Mouse (Mus musculus) CD8-positive naive resting alpha-beta T cell, adult 2 months (primary cell): ENCODE measurements around the gene Zfp385a.

Experiments
- DNase-seq, 2 experiments: peaks; one replicate each; pipeline ENCODE4 v3.0.0; 2022; ENCODE audit warnings: low read depth in 2 of 2, low spot score in 2 of 2

Gene Zfp385a

DNA sequence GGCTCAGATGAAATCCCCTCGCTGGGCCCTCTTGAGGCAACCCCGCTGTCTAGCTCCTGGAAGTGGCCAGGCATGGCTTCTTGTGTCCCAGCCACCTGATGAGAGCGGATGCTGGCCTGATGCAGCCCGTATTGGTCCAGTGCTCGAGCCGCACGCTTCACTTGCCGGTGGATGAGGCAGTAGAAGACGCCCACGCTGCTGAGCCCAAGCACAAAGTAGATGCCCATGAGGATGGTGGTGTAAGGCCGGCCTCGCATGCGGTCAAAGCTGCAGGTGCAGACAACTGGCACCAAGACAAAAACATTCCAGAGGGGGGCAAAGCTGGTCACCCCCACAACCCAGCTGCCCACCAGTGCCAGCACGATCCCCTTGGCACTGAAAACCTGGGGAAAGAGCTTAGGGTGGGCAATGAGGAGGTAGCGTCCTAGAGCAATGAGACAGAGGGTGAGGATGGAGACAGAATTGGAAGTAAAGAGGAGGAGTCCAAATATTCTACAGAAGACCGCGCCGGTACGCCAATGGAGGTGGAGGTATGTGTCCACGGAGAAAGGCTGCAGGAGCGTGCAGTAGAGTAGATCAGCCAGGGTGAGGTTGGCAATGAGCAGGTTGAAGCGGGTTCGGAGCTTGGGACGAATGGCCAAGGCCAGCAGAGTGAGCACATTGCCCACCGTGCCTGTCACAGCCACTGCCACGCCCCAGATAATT, 30.9 kb downstream of the Zfp385a start:
- no peak for DNase-seq

DNA sequence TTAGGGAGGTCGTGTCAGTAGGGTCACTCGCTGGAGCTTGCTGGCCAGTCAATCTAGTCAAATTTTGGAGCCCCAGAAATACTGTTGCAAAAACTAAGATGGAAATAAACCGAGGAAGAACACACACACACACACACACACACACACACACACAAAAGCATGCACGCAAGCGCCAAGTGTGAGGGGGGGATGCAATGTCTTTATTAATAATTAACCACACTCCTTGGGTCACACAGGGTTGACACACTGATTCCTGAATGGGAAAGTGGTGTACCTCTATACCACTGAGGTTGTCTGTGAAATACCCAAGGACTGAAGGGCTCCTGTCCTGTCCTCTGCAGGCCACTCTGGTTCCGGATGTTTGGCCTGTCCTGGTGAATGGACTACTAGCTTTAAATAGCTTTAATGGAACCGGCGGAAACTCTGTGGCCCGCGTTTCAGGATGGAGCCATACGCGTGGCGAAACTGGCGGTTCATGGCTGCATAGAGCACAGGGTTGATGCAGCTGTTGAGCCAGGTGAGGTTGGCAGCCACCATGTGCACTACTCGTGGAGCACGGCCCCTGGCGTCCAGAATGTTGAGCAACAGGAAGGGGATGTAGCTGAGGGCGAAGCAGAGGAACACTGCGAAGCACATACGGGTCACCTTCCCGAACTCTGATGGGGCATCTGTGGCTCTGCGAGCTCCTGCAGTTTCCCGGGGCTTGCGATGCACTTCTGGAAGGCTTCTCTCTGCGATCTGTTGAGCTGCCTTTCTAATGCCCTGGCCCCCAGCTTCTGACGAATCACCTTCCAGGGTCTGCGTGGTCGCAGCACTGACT, 31.6 kb downstream of the Zfp385a start:
- DNase-seq, result no peak

GRCm38 (mm10) chr15:103307125-103307524, 32.8 kb downstream of the Zfp385a start:
- peak; percentile 87 to 92 for DNase-seq

DNA sequence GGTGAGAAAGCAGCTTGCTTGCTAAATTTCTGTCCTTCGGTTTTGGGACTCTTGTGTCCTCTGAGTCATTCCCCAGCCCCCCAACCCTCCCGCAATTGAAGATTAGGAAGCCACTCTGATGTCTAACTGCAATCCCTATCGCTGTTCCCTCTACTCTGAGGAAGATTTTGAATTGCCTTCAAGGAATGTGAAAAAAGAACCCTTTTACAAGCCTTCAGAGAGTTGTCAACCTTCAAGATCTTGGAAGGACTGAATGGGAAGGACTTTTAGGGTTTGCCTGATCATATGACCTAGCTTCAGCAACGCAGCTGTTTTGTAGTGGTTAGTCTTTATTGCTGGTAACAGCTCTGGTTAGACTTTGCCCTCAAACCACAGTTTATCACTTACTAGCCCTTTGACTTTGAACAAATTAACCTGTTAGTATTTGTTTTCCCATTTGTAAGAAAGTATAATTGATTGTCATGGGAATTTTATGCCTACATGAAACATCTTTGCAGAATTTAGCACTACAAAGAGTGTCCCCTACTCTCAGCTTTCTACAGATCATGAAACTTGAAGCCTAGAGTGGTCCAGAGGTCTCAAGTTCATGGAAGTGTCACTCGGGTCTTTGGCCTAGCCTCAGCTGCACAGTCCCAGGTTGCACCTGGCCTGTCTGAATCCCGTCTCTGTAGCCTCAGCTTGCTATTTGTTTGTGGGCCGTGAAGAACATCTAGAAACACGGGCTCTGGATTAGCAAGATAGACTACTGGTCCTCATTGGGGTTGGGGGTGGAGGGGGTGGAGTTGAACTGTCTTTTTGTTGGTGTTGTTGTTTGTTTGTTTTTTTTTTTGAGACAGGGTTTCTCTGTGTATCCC, 33.9 kb downstream of the Zfp385a start:
- DNase-seq, result no peak

GRCm38 (mm10) chr15:103305070-103305678, 34.7 kb downstream of the Zfp385a start:
- DNase-seq, result peak; percentile 62 to 72

- no peak for DNase-seq
Observed at GRCm38 (mm10) chr15:103304616-103304969, 35.3 kb downstream of the Zfp385a start.

- no peak for DNase-seq
Observed at GRCm38 (mm10) chr15:103303916-103304615, 35.8 kb downstream of the Zfp385a start.

DNA sequence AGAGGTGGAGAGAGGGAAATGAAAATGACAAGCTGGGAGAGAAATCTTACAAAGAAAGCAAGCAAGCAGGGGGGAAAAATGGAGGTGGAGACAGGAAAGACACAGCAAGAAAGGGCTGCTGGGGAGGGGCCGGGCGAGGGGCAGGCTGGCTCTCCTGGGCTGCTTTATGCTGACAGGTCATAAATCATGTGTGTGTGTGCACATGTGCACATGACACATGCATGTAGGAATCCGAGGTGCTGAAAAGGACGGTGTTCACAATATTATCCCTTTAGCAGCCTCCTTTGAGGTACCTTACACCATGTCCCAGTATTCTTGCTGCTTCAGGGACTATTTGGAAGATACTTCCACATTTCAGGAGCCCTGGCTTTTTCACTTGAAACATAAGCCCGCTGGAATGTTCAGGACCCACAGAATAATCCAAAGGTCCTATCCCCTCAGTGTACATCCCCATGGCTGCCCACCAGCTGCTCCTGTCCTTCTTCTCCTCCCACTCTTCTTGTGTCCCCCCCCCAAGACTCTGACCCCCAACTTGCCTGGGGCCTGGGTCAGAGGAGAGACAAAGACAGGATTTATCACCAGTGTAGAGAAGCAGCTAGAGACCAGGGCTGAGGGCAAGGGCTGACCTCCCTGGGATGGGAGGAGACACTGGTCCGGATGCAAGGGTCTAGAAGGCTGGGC, 37.4 kb downstream of the Zfp385a start:
- no peak for DNase-seq

- no peak for DNase-seq
Observed at GRCm38 (mm10) chr15:103301547-103302340, 38.1 kb downstream of the Zfp385a start.

- no peak for DNase-seq
Observed at GRCm38 (mm10) chr15:103301046-103301445, 38.8 kb downstream of the Zfp385a start.

DNA sequence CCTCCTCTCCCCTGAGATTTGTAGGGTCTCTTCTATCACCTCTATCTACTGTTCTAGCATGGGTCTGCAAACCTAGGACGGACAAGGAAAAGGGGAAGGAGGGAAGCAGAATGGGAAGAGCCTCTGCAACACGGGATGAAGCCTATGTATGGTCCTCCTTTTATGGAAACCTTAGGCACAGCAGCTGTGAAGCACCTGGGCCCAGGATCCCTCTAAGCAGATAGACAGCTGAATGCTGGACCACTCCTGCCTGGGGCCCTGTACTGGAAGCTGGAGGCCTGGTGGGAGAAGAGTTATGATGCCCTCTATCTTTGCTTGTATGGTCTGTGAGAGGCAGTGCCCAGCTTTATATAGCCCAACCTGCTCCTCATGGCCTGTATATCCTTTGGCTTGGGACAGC, 39.3 kb downstream of the Zfp385a start:
- DNase-seq, result no peak

DNA sequence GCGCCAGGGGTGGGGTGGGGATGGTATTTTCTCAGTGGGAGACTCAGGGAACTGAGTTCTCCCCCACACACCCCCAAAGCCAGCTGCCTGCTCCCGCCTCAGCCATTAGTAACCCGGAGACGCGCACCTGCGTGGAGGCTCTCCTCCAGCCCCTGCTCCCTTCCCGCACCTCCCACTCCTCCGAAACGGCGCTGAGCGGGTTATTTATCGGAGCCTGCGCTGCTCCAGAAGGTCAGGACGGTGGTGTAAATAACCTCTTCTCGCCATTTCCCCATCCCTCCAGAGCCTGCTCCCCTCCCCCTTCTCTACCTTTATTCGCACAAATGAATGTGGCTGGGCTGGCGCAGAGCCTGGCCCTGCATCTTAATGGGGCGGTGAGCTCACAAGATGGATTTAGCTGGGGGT, 39.8 kb downstream of the Zfp385a start:
- no peak for DNase-seq

- DNase-seq, result no peak
Observed at GRCm38 (mm10) chr15:103299644-103300043, 40.2 kb downstream of the Zfp385a start.

DNA sequence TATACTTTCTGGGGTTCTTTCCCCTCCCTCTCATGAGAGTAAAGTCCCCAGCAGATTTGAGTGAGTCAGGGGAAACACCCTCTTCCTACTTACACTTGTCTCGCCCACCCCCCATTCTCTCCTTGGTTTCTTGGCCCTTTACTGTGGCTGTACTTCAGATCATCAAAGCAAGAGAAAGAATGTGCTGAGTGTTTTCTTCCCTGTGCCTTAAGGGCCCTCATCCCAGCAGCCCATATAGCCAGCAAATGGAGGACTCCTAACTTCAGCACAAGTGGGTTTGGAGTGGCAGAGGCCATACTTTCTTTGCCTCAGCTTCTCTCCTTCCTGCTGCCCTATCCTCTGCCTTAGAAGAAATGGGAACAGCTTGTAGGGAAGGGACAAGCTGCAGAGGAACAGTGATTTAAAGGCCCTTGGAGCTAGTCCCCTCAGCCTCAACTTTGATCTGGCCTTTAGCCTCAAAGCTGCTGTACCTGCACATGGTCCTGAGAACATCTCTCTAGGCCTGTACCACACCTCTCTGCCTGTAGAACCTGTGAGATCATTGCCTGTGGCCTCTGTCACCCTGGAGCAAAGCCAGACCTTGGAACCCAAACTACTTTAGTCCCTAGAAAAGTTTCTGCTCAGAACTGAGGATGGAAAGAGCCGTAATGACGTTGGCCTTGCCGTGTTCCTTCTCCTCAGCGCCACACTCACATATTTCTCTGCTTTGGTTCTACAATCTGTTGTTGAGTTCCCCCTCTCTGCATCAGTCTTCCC, 40.9 kb downstream of the Zfp385a start:
- no peak for DNase-seq

DNA sequence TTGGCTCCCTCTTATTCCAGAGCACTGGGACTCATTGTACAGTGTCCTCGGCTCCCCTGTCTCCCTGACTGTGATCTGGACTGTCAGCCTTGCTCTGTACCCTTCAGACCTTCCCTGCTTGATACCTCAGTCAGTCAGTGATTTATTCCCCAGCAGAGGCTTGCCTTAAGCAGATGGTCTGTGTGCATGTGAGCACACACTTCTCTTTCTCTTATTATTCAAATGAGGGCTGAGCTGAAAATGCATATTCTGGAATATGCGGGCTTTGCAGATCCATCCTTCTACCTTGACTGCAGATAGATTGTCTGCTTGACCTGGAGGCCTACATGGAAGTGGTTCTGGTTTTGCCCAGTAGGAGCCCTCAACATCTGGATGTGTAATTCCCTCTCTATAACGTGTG, 41.9 kb downstream of the Zfp385a start:
- no peak for DNase-seq

DNA sequence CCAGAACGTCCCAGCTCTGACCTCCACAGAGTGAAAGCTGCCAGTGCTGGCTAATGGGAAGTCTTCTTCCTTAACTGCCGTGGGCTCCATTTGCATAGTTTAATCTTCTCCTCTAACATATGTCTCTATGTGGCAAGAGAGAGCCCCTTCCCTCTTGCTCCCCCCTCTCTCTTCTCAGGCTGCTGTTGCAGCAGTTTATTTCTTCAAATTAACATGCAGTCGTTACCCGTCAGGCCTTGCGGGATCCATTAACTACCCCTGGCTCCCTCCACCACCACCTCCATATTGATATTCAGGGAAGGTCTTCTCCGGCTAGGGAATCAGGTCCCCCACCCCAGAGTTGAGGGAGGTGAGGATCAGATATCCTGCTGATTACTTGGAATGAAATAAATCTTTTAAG, 42.6 kb downstream of the Zfp385a start:
- DNase-seq, result no peak

- no peak for DNase-seq
Observed at GRCm38 (mm10) chr15:103295851-103296250, 44.0 kb downstream of the Zfp385a start.

- no peak for DNase-seq
Observed at GRCm38 (mm10) chr15:103294649-103295048, 45.2 kb downstream of the Zfp385a start.

DNA sequence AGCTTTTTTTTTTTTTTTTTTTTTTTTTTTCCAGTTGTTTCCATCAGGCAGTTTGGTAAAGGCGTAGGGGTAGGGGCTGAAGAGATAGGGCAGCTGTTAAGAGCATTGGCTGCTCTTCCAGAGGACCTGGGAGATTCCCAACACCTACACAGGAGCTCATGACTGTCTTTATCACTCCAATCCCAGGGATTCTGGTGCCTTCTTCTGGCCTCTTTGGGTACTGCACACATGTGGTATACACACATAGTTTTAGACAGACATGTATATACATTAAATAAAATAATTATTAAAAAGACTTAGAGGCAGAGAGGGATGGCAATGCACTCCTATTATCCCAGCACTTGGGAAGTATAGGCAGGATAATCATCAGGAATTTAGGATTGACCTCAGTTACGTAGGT, 46.5 kb downstream of the Zfp385a start:
- DNase-seq, result no peak
